Mouse (Mus musculus): ENCODE measurements at regions not wholly inside any gene's neighbourhood (a gene's known extent, or its start where the extent isn't known, plus 50 kb on each side); places are given as distances from the start of the nearest gene placed in this dataset.

GRCm38 (mm10) chr10:12186918-12187639 lies 682.1 kb downstream of the Utrn start:
- TF ChIP-seq CTCF (IDR thresholded peaks at IDR 0.05) (no peak), EP300 (IDR thresholded peaks at IDR 0.05) (no peak)
